Mouse (Mus musculus) adrenal gland, adult 18-20 months (tissue): Measurements from ENCODE around the gene Zfp358. TPM values are rescaled to one million over a fixed set of nuclear protein-coding genes. Genes with fewer than 3 reads are reported as not detected.

Experiments
- total RNA-seq, 2 experiments: library from RNA; stranded (reverse); gene quantifications; 1 replicate in 1 of 2; 2 replicates in 1 of 2; pipeline ENCODE4 v1.2.3; 2021

Zfp358 gene
- total RNA-seq, 2 experiments from 2014 or later: 17.5 to 20.5 TPM

Other genes starting within 250 kb of the Zfp358 start
- 100 to 1,000 TPM; 121 to 156 TPM for gene Insr, start 213.5 kb upstream of the Zfp358 start, total RNA-seq
- gene A430078G23Rik, start 139.7 kb upstream of the Zfp358 start, total RNA-seq: under 1 TPM in 1 of 2 experiments, not detected in 1; 0.38 TPM
- 10 to 100 TPM; 31.0 to 34.2 TPM for gene Arhgef18, start 100.1 kb upstream of the Zfp358 start, total RNA-seq
- 1 to 10 TPM; 5.9 to 9.8 TPM for gene Pex11g, start 25.5 kb upstream of the Zfp358 start, total RNA-seq
- gene Tex45, start 22.3 kb upstream of the Zfp358 start, total RNA-seq: not detected
- 10 to 100 TPM; 40.9 to 42.8 TPM for gene Mcoln1, start 7.3 kb downstream of the Zfp358 start, total RNA-seq
- 10 to 100 TPM; 37.4 to 40.7 TPM for gene Pnpla6, start 22.2 kb downstream of the Zfp358 start, total RNA-seq
- gene C330021F23Rik, start 74.9 kb downstream of the Zfp358 start, total RNA-seq: under 1 TPM in 1 of 2 experiments, not detected in 1; 0.38 TPM
- 1 to 10 TPM; 4.1 to 8.0 TPM for gene Camsap3, start 94.2 kb downstream of the Zfp358 start, total RNA-seq
- gene Xab2, start 128.2 kb downstream of the Zfp358 start, total RNA-seq: 10 to 100 TPM; 34.1 to 39.1 TPM
- 100 to 1,000 TPM; 117 to 148 TPM for gene Pet100, start 128.4 kb downstream of the Zfp358 start, total RNA-seq
- gene Pcp2, start 132.4 kb downstream of the Zfp358 start, total RNA-seq: not detected
- gene Stxbp2, start 137.8 kb downstream of the Zfp358 start, total RNA-seq: 10 to 100 TPM; 87.5 to 98.8 TPM
- gene Retn, start 162.6 kb downstream of the Zfp358 start, total RNA-seq: 100 to 1,000 TPM; 182 to 325 TPM
- gene Mcemp1, start 172.6 kb downstream of the Zfp358 start, total RNA-seq: under 1 TPM in 1 of 2 experiments, not detected in 1; 0.32 TPM
- gene Fcor, start 179.2 kb downstream of the Zfp358 start, total RNA-seq: 100 to 1,000 TPM in 1 of 2 experiments, 10 to 100 TPM in 1; 37.9 to 110 TPM
- 10 to 100 TPM; 22.4 to 23.6 TPM for gene Trappc5, start 183.2 kb downstream of the Zfp358 start, total RNA-seq
- gene Fcer2a, start 201.0 kb downstream of the Zfp358 start, total RNA-seq: under 1 TPM in 1 of 2 experiments, not detected in 1; 0.35 TPM
- gene Clec4g, start 227.5 kb downstream of the Zfp358 start, total RNA-seq: not detected